Mouse (Mus musculus): ENCODE data around the gene Igfbp2.

Igfbp2 gene

GRCm38 (mm10) chr1:72815616-72816015 is 8.7 kb upstream of the Igfbp2 start:
- DNase-seq, result no peak

- no peak for DNase-seq
Measured at GRCm38 (mm10) chr1:72819995-72820394, 4.3 kb upstream of the Igfbp2 start.

- no peak for DNase-seq
Measured at GRCm38 (mm10) chr1:72822893-72823292, 1.4 kb upstream of the Igfbp2 start.

DNA sequence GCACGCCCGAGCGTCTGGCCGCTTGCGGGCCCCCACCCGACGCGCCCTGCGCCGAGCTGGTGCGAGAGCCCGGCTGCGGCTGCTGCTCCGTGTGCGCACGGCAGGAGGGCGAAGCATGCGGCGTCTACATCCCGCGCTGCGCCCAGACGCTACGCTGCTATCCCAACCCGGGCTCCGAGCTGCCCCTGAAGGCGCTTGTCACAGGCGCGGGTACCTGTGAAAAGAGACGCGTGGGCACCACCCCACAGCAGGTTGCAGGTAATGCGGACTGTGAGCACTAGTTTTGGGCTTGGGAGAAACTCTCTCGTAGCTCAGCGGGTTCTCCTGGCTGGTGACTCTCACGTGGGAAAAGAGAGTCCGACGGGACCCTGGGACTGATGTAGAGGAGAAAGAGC is 401 bp downstream of the Igfbp2 start:
- DNase-seq, result no peak

DNA sequence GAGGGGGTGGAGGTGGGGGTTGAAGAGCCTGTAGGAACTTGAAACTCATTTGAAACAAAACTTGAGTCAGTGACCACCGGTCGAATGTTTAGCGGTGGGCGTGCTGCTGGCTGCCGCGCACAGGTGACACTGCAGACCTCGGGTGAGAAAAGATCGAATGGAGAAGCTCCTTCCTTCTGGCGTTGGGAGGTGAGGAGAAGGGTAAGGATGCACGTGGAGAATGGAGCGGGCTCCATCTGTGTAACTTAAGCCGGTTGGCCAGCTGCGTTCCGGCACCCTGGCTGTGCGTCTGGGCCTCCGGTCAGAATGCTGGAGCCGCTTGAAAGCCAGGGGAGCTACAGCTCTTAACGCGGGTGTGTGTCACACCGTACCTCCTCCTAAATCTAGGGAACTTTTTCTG is 983 bp downstream of the Igfbp2 start:
- peak in 1 of 2 experiments; percentile 18 for DNase-seq

DNA sequence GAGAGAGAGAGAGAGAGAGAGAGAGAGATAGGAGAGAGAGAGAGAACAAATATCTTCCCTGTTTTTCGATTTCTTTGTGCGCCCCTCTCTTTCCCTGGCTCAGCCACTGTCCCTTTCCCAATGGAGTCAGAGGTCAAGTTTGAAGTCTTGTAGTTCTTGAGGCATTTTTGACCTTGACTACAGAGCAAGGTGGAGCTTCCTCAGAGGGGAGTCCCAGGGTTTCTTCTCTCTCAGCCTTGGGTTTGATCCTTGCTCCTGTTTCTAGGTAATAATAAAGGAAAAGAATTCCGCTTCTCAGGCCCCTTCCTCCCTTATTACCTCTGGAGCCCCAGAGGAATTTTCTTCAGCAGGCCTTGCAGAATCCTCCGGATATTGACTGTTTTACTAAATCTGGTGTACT is 1.6 kb downstream of the Igfbp2 start:
- no peak for DNase-seq

DNA sequence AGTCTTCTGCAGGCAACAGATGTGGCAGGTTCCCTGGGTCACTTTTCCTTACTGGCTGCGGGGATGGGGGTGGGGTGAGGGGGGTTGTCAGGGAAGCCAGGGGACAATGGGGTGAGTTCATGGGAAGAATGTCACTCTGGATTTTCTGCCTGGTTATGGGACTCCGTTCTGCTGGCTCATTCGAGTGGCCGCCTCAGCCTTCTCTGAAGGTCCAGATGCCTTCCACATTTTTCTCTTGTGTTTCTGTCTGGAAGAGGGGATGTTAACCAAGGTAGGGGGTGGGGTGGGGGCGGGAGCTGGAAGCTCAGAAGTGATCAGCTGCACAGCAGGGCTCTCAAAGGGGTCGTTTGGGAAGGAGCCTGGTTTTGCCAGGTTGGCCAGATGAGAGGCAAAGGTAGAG is 2.1 kb downstream of the Igfbp2 start:
- DNase-seq, result no peak

DNA sequence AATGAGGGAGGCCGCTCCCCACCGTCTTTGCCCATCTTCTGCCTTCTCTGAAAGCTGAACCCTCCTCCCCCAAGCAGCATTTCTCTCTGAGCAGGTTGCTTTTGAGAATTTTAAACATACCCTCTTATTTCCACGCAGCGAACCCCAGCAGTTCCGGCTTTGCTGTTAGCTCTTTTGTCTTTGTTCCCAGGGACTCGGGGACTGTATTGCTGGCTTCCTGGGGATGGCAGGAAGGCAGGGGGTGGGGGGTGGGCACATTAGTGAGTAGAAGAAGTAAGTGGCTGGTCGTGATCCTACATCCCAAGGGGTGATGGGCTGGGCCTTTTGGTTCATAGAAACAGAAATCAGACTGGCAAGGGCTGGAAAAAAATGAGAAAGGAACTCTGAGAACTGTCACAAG is 2.6 kb downstream of the Igfbp2 start:
- no peak for DNase-seq

DNA sequence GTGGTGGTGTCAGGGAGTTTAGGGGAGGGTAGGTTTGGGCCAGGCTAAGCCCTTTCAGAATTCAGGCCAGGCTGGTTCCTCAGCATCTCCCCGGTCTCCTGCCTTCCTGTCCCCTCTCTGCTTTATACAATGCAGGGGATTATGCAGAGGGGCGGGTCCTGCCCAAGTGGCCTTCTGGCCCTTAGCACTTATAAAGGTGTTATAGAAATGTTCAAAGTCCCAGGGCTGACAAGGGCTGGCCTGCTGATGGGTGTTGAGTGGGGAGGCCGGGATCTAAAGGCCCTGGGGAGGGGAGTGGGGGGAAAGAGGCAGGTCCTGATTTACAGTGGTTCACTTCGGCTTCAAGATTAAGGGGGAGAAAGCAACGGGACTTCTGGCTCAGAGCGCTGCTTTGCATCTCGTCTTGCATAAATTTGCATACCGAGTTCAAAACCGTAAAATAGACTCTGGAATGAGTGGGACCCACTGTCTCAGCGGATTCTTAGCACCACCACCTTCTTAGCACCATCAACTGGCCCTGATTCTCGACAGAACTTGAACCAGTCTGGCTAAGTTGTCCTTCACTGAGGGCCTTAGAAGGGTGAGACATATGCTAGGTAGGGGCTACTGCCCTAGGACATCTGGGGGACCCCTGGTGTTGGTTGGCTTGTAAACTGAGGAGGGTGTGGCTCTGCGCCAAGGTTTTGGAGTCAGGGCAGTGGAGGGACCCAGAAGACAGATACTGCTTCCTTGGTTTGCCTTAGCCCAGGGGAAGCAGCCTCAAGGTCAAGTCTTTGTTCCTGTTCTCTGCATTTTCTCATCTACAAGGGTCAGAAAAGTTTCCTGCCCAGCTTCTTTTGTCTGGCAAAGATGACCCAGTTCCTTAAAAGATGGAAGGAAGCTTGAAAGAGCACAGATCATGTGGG is 3.4 kb downstream of the Igfbp2 start:
- no peak for DNase-seq

- DNase-seq, result no peak
Measured at GRCm38 (mm10) chr1:72828843-72829242, 4.5 kb downstream of the Igfbp2 start.

- no peak for DNase-seq
Measured at GRCm38 (mm10) chr1:72830485-72830884, 6.2 kb downstream of the Igfbp2 start.

- peak; percentile 59 to 62 for DNase-seq
Measured at GRCm38 (mm10) chr1:72832715-72833153, 8.4 kb downstream of the Igfbp2 start.

DNA sequence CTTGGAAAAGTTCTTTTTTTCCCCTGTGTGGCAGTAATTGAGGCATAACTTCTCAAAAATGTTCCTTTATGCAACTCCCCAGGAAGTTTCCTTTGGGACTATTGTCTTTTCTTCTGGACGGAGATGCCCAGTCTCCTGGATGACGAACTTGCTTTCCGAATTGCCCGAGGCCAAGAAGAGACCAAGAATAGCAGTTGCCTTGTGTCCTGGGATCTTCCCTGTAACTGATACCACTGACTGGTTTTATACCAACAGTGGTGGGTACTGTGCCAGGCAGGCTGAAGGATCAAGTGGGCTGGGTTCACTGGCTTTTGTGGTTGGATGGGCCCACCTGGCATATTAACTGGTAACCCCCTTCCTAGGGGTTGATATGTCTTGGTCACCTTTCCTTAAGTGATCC is 9.3 kb downstream of the Igfbp2 start:
- no peak for DNase-seq

GRCm38 (mm10) chr1:72839356-72839755 is 15.1 kb downstream of the Igfbp2 start:
- no peak for DNase-seq

DNA sequence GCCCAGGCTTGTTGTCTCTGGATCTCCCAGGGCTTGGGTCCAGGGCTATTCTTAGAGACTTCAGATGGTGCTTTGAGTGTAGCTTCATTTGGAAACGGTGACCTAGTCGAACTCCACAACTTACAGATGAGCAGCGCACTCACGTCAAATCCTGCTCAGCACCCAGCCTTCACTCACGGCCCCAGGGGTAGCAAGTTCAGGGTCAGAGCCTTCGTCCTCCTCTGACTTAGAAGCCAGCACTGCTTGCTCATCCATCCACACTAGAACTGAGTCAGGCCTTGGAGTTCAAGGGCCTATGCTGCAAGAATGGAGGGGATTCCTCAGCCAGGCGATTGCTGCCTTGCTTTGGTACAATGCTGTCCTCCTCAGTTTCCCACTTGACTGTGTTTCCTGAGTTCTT is 15.5 kb downstream of the Igfbp2 start:
- DNase-seq, result no peak

- no peak for DNase-seq
Measured at GRCm38 (mm10) chr1:72842666-72843459, 18.6 kb downstream of the Igfbp2 start.

GRCm38 (mm10) chr1:72844675-72845074 is 20.4 kb downstream of the Igfbp2 start:
- no peak for DNase-seq

DNA sequence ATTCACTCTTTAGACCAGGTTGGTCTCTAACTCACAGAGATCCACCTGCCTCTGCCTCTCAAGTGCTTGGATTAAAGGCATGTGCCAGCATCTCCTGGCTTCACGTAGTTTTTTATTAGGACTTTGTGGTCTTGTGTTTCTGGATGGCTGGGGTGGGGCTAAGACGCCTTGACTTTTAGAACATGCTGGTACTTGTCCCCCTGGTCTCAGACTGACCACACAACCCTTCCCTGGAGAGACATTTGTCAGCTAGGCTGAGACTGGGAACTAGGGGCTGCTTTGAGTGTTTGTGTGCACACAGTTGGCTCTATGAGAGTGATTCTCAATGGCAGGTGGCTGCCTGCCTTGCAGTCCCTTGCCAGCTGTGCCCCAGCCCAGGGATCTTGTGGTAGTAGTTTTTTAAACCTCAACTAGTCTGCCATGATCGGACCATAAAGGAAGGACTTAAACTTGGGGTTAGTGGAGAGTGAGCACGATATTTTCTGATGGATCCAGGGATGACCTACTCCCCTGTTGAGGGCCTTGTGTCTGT is 23.6 kb downstream of the Igfbp2 start:
- no peak for DNase-seq

DNA sequence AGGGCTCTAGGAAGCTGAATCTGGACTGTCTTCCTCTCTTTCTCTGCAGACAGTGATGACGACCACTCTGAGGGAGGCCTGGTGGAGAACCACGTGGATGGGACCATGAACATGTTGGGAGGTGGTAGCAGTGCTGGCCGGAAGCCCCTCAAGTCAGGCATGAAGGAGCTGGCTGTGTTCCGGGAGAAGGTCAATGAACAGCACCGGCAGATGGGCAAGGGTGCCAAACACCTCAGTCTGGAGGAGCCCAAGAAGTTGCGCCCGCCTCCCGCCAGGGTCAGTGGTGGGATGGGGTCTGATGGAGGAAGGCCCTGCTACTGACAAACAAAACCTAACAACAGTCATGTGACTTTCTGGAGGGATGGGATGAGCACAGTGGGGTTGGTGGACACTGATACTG is 24.7 kb downstream of the Igfbp2 start:
- DNase-seq, result no peak

DNA sequence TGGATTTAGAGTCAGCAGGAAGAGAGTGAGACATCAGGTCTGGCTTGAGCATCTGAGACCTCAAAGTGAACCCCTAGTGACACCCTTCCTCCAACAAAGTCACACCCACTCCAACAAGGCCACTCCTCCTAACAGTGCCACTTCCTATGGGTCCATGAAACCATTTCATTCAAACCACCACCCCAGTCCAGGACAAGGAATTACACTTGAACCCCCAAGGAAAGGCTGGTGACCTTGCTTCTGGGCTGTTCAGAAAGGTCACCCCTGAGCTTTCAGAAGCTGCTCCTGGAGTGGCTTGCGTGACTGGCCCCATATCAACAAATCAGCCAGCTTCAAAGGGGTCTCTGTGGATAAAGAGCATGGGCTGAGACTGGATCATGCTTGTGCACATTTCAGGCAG is 29.5 kb downstream of the Igfbp2 start:
- DNase-seq, result no peak

DNA sequence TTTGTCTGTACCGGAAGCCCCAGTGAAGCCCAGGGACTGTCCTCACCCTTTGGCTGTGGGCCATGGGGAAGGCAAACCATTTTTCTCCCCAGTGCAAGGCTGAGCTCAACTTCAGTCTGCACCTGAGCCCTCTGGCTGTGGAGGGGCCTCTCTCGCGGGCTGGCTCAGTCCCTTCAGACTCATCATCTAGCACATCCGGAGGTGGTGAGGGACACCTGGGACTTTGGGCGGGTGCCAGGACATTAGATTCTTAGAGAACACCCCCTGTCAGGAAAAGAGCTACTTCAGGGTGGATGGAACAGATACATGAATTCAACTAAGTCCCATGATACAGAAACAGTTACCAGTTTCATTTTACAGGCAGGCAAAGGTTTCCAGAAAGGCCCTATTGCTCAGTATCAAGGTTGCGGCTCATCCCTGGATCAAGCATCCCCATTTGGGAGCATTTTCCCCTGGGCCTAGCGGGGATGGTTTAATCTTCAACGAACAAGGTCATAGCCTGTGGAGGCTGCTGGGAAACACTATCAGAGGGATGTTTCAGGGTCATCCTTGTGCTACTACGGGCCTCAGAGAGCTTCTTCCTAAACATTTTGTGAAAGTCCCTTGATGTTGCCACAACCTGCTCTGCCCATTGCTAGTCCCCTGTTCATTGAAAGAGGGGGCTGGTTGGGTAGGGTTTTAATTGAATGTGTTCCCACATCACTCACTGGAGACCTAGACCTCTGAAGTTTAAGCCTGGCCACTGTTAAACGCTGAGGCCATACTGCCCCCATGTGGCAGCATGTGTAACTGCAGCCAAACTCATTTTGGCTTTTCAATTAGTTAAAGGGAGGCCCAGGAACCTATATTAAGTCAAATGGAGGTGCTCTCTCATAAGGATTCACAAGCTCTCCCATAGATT is 30.3 kb downstream of the Igfbp2 start:
- DNase-seq, result peak in 1 of 2 experiments; percentile 67

DNA sequence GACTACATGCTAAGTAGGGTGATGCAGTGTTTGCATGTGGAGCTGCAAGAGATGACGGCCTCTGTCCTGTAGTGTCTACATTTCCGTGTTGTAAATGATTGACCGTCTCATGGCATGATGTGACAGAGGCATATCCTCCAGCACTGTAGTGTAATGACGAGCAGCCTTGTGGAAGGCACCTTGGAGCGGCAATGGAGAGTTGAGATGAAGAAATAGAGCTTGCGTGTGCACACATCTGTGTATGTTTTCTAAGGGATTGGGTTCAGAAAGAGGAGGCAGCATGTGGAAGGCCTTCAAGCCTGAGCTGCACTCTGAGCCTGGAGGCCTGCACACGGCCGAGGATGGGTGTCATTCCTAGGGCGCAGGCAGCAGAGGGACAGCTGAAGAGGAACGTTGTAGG is 31.4 kb downstream of the Igfbp2 start:
- no peak for DNase-seq
